Mouse (Mus musculus) liver, embryonic 11.5 days (tissue): ENCODE data around the gene Tns1. TPM values are rescaled to one million over a fixed set of nuclear protein-coding genes. Genes with fewer than 3 reads are reported as not detected.
A peak's percentile ranks its signal among the peaks of the same experiment; 100 is the strongest.

ENCODE experiments used
- ATAC-seq: fragments of 200-750 bp; cut with Nextera tagmentation; replicated peaks from 2 replicates; pipeline ENCODE4 v1.8.0; 2017; ENCODE audit warnings: moderate number of reproducible peaks, mild to moderate bottlenecking, moderate TSS enrichment, moderate library complexity; ENCODE audit not compliant: low FRiP score
- DNase-seq: peaks from one replicate; pipeline ENCODE4 v3.0.0-alpha.2; 2017; ENCODE audit warnings: low spot score
- H3K27ac ChIP-seq: fragments of 300-500 bp; sonication (generic); 2 replicates; pipeline ENCODE4 v1.5.1; 2014; ENCODE audit warnings: mild to moderate bottlenecking, low read depth, low read length, control low read depth
- H3K27me3 ChIP-seq: fragments of 300-500 bp; sonication (generic); replicated peaks from 2 replicates; pipeline ENCODE4 v1.6.1; 2014; ENCODE audit warnings: low read length, mixed read lengths; ENCODE audit not compliant: control insufficient read depth, insufficient read depth
- H3K36me3 ChIP-seq: fragments of 300-500 bp; sonication (generic); 2 replicates; pipeline ENCODE4 v1.6.1; 2014; ENCODE audit warnings: mild to moderate bottlenecking, low read length, moderate library complexity, mixed read lengths; ENCODE audit not compliant: control insufficient read depth, insufficient read depth
- H3K4me1 ChIP-seq: fragments of 300-500 bp; sonication (generic); replicated peaks from 2 replicates; pipeline ENCODE4 v1.6.1; 2014; ENCODE audit warnings: low read length, mixed read lengths; ENCODE audit not compliant: control insufficient read depth, insufficient read depth
- H3K4me2 ChIP-seq: fragments of 300-500 bp; sonication (generic); 2 replicates; pipeline ENCODE4 v1.6.1; 2014; ENCODE audit warnings: mild to moderate bottlenecking, control low read depth, moderate library complexity
- H3K4me3 ChIP-seq: fragments of 300-500 bp; sonication (generic); 2 replicates; pipeline ENCODE4 v1.5.1; 2014; ENCODE audit warnings: low read depth, low read length, control low read depth
- H3K9ac ChIP-seq: fragments of 300-500 bp; sonication (generic); 2 replicates; pipeline ENCODE4 v1.6.1; 2014; ENCODE audit warnings: low read depth, low read length, control low read depth
- H3K9me3 ChIP-seq: fragments of 300-500 bp; sonication (generic); 2 replicates; pipeline ENCODE4 v1.6.1; 2016; ENCODE audit warnings: low read length, inconsistent platforms, mixed read lengths; ENCODE audit not compliant: control insufficient read depth
- WGBS: fragments of 180-500 bp; shearing (Covaris S2); extraction: QIAGEN DNeasy Blood & Tissue Kit; methylation state at CpG from one replicate; pipeline ENCODE4 v1.1.7; 2014; 5-methylcytosine and 5-hydroxymethylcytosine counted together
- polyA plus RNA-seq: library from polyadenylated mRNA; unstranded; fragments of >200 nt; fragmentation: Nextera tagmentation; extraction: Ambion mirVana; gene quantifications from 2 replicates; pipeline ENCODE4 v1.2.1, GENCODE M21; 2014

Tns1 gene
- polyA plus RNA-seq, 1 experiment from 2014 or later = 19.4 TPM

DNA sequence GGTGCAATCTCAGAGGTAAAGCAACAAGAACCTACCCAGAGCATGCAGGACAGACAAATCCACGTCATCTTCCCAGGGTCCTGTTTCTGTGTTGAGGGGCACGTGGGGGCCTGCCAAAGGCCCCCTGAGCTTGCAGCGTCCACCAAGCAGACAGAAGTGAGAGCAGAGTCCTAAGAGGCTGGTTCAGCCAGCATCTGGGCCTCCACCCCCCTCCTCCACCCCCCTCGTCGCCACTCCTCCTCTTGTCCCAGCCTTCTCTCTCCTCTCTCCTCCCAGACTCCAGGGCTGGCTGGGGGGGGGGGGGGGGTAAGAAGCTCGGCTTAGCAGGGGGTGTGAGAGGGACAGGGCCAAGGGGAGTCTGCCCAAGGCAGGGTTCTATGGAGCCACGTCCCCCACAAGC, 33.1 kb downstream of the Tns1 start:
- H3K36me3 ChIP-seq = no peaks in the 10 kb centered on the region
- WGBS = 34% methylated on average over 7 of the region's 7 CpGs
- H3K9ac ChIP-seq = no peak overlapping the region
- peak overlapping the region; percentile 31; the same call in 1 of the 2 replicates for H3K4me3 ChIP-seq
- peak overlapping the region; percentile 58 for H3K27ac ChIP-seq
- peaks cover 30% of the 10 kb centered on the region for H3K27me3 ChIP-seq
- H3K4me2 ChIP-seq = peak overlapping the region; percentile 51
- no peaks in the 10 kb centered on the region for H3K9me3 ChIP-seq
- no peak for ATAC-seq
- DNase-seq = no peak
- peaks cover 4% of the 10 kb centered on the region for H3K4me1 ChIP-seq

DNA sequence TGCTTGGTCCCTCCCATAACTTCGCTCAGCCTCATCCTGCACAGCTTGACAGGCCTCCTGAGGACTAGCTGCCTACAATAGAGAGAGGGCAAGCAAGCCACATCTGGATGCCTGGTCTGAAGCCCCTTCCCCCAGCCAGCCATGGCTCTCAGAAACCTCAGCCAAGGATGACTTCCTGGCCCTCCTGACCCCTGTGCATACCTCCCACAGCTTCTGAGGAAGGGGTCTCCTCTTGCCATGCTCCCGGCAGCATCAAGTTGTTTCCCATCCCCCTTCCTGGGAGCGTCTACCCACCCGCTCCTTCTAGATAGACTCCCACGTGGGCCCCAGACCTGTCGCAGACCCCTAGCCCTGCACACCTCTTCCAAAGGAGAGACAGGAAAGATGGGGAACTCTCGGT, 33.9 kb downstream of the Tns1 start:
- H3K27ac ChIP-seq = no peak overlapping the region

DNA sequence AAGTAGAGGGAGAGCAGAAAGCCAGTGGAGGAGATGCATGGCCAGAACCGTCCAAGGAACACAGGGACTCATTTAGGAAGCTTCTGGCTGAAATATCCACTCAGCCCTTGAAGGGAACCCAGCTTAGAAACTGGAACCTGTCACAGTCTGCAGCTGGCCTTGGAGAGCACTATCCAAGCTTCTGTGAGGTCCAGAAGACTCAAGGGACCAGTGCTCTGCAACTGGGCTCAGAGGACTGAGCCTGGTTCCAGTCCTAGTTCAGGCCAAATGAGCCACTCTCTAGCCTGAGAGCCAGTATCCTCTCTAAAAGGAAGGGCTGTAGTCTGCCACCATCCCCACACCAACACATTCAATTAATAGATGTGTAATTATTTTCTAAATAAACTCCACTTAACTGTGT, 35.7 kb downstream of the Tns1 start:
- Histone ChIP-seq H3K27ac (no peak overlapping the region), H3K36me3 (no peaks in the 10 kb centered on the region), H3K4me2 (no peak overlapping the region), H3K4me1 (peaks cover 12% of the 10 kb centered on the region), H3K27me3 (peaks cover 12% of the 10 kb centered on the region), H3K9ac (no peak overlapping the region), H3K9me3 (no peaks in the 10 kb centered on the region), H3K4me3 (no peak overlapping the region)
- WGBS = 52% methylated on average over 1 of the region's 1 CpGs
- DNase-seq (no peak), ATAC-seq (no peak)

More for the DNA sequence above, 33.9 kb downstream of the Tns1 start:
- Histone ChIP-seq H3K9me3 (no peaks in the 10 kb centered on the region), H3K27me3 (peaks cover 22% of the 10 kb centered on the region), H3K4me2 (peak overlapping the region; percentile 51), H3K9ac (no peak overlapping the region), H3K36me3 (no peaks in the 10 kb centered on the region), H3K4me1 (peaks cover 4% of the 10 kb centered on the region), H3K4me3 (peak overlapping the region; percentile 31)
- DNase-seq = no peak
- WGBS = 46% methylated on average over 7 of the region's 7 CpGs
- no peak for ATAC-seq

DNA sequence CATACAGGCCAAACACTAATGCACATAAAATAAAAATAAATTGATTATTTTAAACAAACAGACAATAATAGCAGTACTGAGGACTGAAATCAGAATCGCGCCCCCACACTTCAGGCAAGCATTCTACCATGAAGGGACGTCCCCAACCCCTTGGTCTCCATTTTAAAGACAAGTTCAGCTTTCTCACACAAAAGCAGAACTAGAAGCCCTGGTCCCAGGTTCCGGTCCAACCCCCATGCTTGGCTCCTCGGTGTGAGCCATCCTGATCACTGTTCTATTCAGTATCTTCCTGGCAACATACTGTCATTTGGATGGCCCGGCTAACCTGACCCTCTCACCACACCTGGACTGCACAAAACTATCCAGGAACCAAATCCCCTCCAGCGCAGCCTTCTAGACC, 38.7 kb downstream of the Tns1 start:
- H3K4me1 ChIP-seq = peaks cover 24% of the 10 kb centered on the region
- no peak for DNase-seq
- peaks cover 6% of the 10 kb centered on the region for H3K27me3 ChIP-seq
- H3K4me3 ChIP-seq = no peak overlapping the region
- no peak overlapping the region for H3K27ac ChIP-seq
- no peaks in the 10 kb centered on the region for H3K9me3 ChIP-seq
- H3K9ac ChIP-seq = no peak overlapping the region
- 75% methylated on average over 7 of the region's 7 CpGs for WGBS
- no peak overlapping the region for H3K4me2 ChIP-seq
- H3K36me3 ChIP-seq = no peaks in the 10 kb centered on the region
- ATAC-seq = no peak

DNA sequence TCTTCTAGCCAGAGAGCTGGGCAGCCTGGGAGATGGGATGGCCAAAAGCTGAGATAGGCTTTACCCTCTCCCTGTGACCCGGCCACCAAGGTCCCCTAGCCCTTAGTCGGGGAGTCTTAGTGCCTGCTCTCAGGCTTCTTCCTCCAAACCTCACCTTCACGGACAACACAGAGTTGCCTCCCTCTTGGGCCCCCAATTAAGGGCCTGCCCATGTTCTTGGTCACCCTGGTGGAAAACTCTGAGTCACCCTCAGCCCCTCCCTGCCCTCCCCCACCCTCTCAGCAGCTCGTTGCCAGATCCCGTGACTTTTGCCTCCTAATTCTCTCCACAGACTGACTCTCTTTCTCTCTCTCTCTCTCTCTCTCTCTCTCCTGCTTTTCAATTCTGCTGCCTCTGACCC, 39.5 kb downstream of the Tns1 start:
- H3K36me3 ChIP-seq = no peaks in the 10 kb centered on the region
- H3K4me3 ChIP-seq = no peak overlapping the region
- no peaks in the 10 kb centered on the region for H3K9me3 ChIP-seq
- no peak overlapping the region for H3K9ac ChIP-seq
- ATAC-seq (no peak), DNase-seq (no peak)
- H3K4me2 ChIP-seq = no peak overlapping the region
- no peak overlapping the region for H3K27ac ChIP-seq
- 39% methylated on average over 5 of the region's 5 CpGs for WGBS
- H3K4me1 ChIP-seq = peaks cover 24% of the 10 kb centered on the region
- H3K27me3 ChIP-seq = peaks cover 3% of the 10 kb centered on the region

DNA sequence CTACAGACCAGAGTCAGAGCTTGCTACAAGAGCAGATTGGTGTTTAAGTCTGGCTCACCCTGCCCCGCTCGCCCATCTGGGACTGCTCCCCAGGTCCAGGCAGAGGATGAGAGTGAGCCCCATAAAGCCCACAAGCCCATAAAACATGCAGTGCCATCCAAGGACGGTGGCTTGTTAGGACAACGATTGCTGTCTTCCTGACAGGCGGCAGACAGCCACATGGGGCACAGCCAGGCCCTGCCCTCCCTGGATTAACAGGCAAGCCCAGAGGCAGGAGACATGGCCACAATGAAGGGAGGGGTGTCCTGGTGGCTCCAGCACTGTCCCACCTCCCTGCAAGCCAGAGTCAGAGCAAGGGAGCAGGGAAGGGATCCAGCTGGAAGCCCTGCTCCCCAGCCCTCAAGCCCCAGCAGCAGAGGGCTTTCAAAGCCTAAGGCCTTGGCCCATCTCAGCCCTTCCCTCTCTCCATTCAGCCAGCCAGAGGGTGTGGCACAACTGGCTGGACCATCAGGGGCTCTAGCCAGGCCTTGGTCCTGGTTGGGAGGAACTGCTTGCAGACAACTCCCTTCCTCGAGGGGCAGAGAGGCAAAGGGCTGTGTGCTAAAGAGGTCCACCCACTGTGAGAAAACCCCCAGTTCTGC, 40.1 kb downstream of the Tns1 start:
- Histone ChIP-seq H3K36me3 (no peaks in the 10 kb centered on the region), H3K9ac (no peak overlapping the region), H3K4me3 (no peak overlapping the region), H3K27ac (no peak overlapping the region), H3K4me1 (peaks cover 24% of the 10 kb centered on the region), H3K27me3 (peaks cover 3% of the 10 kb centered on the region; the same call in 1 of the 2 replicates), H3K4me2 (no peak overlapping the region), H3K9me3 (no peaks in the 10 kb centered on the region)
- WGBS = 71% methylated on average over 6 of the region's 6 CpGs
- no peak for ATAC-seq
- no peak for DNase-seq

DNA sequence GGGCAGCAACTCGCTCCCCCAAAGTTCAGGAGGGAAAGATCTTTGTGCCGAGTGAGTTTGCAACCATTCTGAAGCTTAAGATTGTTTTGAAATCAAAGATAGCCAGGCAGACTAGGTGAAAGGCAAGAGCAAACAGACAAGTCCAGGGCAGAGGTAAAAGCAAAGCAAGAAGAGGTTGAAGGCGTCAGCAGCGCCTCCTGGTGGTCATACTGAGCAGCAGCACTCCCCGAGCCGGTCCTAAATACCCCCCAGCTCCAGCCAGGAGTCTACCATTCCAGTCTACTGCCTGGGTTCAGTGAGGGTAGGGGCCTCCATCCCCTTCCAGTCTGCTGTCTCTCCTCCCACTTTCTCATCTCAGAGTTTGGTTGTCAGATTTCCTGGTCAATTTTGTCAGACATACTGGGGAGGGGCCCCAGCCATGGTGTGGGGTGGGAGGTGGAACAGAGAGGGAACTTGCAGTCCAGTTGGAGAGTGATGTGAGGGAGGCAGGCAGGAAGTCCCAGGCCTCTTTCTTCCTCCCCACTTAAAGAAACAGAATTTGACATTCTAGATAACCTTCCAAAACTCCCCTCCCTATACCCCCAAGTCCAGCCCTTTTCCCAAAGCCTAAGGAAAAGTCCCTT, 41.3 kb downstream of the Tns1 start:
- Histone ChIP-seq H3K4me2 (no peak overlapping the region), H3K4me3 (no peak overlapping the region), H3K9me3 (no peaks in the 10 kb centered on the region), H3K36me3 (no peaks in the 10 kb centered on the region), H3K27me3 (no peaks in the 10 kb centered on the region), H3K27ac (no peak overlapping the region), H3K9ac (no peak overlapping the region), H3K4me1 (peaks cover 24% of the 10 kb centered on the region)
- 11% methylated on average over 6 of the region's 6 CpGs for WGBS
- DNase-seq = peak; percentile 61
- ATAC-seq = peak; percentile 33

DNA sequence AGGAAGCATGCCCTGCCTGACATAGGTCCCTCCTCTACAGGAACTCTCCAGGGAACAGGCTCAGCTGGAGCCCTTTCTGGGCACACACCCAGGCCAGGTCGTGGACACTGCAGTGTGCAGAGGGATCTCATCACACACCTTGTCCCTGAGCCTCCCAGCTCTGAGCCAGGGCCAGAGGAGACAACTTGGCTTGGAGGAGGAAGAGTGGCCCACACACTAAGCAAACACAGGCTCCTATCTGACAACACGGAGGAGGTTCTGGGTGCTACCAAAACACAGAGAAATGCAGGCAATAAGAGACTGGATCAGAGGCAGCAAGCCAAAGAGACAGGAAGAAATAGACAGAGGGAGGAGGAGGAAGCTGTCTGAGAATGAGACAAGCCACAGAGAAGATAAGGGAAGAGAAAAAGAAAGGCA, 42.7 kb downstream of the Tns1 start:
- H3K4me1 ChIP-seq = peaks cover 24% of the 10 kb centered on the region
- 15% methylated on average over 2 of the region's 2 CpGs for WGBS
- H3K4me2 ChIP-seq = peak overlapping the region; percentile 16; the same call in 1 of the 2 replicates

DNA sequence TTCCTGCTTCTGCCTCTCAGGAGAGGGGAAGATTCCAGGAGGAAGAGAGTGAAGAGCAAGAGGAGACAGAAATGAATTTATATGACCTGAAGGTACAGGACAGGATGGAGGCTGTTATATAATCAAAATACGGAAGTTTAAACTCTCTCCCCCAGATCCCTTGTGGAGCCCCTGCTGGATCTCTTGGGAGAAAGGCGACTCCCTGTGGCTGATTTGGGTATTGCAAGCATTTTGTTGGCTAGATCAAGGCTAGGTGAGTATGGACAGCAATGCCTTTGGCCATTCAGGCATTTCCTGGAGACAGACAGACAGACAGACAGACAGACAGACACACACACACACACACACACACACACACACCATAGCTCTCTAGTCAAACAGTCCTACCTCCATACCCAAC, 46.9 kb downstream of the Tns1 start:
- DNase-seq (peak; percentile 69), ATAC-seq (no peak; the same call in 1 of the 2 replicates)
- WGBS = 5% methylated on average over 2 of the region's 2 CpGs
- no peak overlapping the region for H3K27ac ChIP-seq
- H3K27me3 ChIP-seq = no peaks in the 10 kb centered on the region
- H3K4me3 ChIP-seq = no peak overlapping the region
- no peaks in the 10 kb centered on the region for H3K36me3 ChIP-seq
- peaks cover 11% of the 10 kb centered on the region for H3K4me1 ChIP-seq
- no peak overlapping the region for H3K4me2 ChIP-seq
- H3K9ac ChIP-seq = no peak overlapping the region
- H3K9me3 ChIP-seq = no peaks in the 10 kb centered on the region

More for the DNA sequence above, 42.7 kb downstream of the Tns1 start:
- ATAC-seq = no peak
- no peaks in the 10 kb centered on the region for H3K36me3 ChIP-seq
- no peak for DNase-seq
- H3K27me3 ChIP-seq = no peaks in the 10 kb centered on the region
- H3K9ac ChIP-seq = no peak overlapping the region
- H3K4me3 ChIP-seq = no peak overlapping the region
- H3K9me3 ChIP-seq = no peaks in the 10 kb centered on the region
- H3K27ac ChIP-seq = peak overlapping the region; percentile 72
